Mouse (Mus musculus): ENCODE measurements around the gene Grxcr1. TPM values are rescaled to one million over a fixed set of nuclear protein-coding genes. Genes with fewer than 3 reads are reported as not detected.
A peak's percentile ranks its signal among the peaks of the same experiment; 100 is the strongest.

Grxcr1 gene
- polyA plus RNA-seq, 1 experiment from 2014 or later = not detected

DNA sequence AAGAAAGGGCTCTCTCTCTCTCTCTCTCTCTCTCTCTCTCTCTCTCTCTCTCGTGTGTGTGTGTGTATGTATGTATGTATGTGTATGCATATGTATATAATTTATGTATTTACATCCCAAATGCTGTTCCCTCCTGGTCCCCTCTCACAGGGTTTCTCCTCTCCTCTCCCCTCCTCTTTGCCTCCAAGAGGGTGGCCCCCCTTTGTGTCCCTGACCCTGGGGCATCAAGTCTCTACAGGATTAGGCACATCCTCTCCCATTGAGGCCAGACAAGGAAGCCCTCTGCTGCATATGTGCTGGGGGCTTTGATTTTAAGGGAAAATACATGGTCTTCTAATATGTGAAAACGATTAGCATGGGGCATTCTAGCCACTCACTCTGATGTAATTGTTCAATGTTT is 61.5 kb downstream of the Grxcr1 start:
- no peak for TF ChIP-seq EP300 (optimal IDR thresholded peaks at IDR 0.05)
- no peak for TF ChIP-seq CTCF (IDR thresholded peaks at IDR 0.05; ENCODE audit: low read depth)
- Histone ChIP-seq H3K4me1 (replicated peaks; ENCODE audit: control insufficient read depth, insufficient read depth) (no peaks in the 10 kb centered on the region), H3K4me3 (ENCODE audit: low read depth, low read length) (no peak overlapping the region), H3K27ac (replicated peaks) (no peak overlapping the region), H3K9me3 (ENCODE audit: control insufficient read depth, low read length) (no peaks in the 10 kb centered on the region), H3K4me2 (replicated peaks; ENCODE audit: low read depth) (no peak overlapping the region), H3K36me3 (ENCODE audit: control insufficient read depth, insufficient read depth, low read length) (no peaks in the 10 kb centered on the region), H3K27me3 (ENCODE audit: control insufficient read depth, insufficient read depth, low read length) (no peaks in the 10 kb centered on the region), H3K9ac (ENCODE audit: low read length) (no peak overlapping the region)
- no peak for ATAC-seq (ENCODE audit: low FRiP score, low TSS enrichment)
- 57% methylated on average over 2 of the region's 2 CpGs for WGBS
- no peak for DNase-seq (ENCODE audit: low spot score)

- 78% methylated on average over 5 of the region's 5 CpGs for WGBS
- H3K36me3 ChIP-seq (ENCODE audit: control insufficient read depth, insufficient read depth, low read length) = no peaks in the 10 kb centered on the region
- ATAC-seq (ENCODE audit: low FRiP score, low TSS enrichment) = no peak
These were observed 66.3 kb downstream of the Grxcr1 start for GRCm38 (mm10) chr5:68097665-68098624.

GRCm38 (mm10) chr5:68112430-68113036 is 80.9 kb downstream of the Grxcr1 start:
- no peaks in the 10 kb centered on the region for H3K4me1 ChIP-seq (replicated peaks; ENCODE audit: control insufficient read depth, insufficient read depth)
- H3K4me2 ChIP-seq (replicated peaks; ENCODE audit: low read depth) = no peak overlapping the region
- no peak overlapping the region for H3K27ac ChIP-seq (replicated peaks)
- TF ChIP-seq EP300 (optimal IDR thresholded peaks at IDR 0.05) (no peak), CTCF (IDR thresholded peaks at IDR 0.05; ENCODE audit: low read depth) (peak; percentile 38)
- no peak overlapping the region for H3K9ac ChIP-seq (ENCODE audit: low read length)
- H3K4me3 ChIP-seq (ENCODE audit: low read depth, low read length) = no peak overlapping the region
- no peaks in the 10 kb centered on the region for H3K36me3 ChIP-seq (ENCODE audit: control insufficient read depth, insufficient read depth, low read length)
- ATAC-seq (ENCODE audit: low FRiP score, low TSS enrichment) (no peak), DNase-seq (ENCODE audit: low spot score) (no peak)
- 59% methylated on average over 6 of the region's 6 CpGs for WGBS
- no peaks in the 10 kb centered on the region for H3K9me3 ChIP-seq (ENCODE audit: control insufficient read depth, low read length)
- H3K27me3 ChIP-seq (ENCODE audit: control insufficient read depth, insufficient read depth, low read length) = no peaks in the 10 kb centered on the region

More at GRCm38 (mm10) chr5:68097665-68098624, 66.3 kb downstream of the Grxcr1 start:
- no peak for DNase-seq (ENCODE audit: low spot score)
- TF ChIP-seq CTCF (IDR thresholded peaks at IDR 0.05; ENCODE audit: low read depth) (no peak), EP300 (optimal IDR thresholded peaks at IDR 0.05) (no peak)
- no peaks in the 10 kb centered on the region for H3K4me1 ChIP-seq (replicated peaks; ENCODE audit: control insufficient read depth, insufficient read depth)
- H3K4me3 ChIP-seq (ENCODE audit: low read depth, low read length) = no peak overlapping the region
- H3K27ac ChIP-seq (replicated peaks) = no peak overlapping the region
- H3K9ac ChIP-seq (ENCODE audit: low read length) = no peak overlapping the region
- H3K4me2 ChIP-seq (replicated peaks; ENCODE audit: low read depth) = no peak overlapping the region
- no peaks in the 10 kb centered on the region for H3K9me3 ChIP-seq (ENCODE audit: control insufficient read depth, low read length)
- no peaks in the 10 kb centered on the region for H3K27me3 ChIP-seq (ENCODE audit: control insufficient read depth, insufficient read depth, low read length)

DNA sequence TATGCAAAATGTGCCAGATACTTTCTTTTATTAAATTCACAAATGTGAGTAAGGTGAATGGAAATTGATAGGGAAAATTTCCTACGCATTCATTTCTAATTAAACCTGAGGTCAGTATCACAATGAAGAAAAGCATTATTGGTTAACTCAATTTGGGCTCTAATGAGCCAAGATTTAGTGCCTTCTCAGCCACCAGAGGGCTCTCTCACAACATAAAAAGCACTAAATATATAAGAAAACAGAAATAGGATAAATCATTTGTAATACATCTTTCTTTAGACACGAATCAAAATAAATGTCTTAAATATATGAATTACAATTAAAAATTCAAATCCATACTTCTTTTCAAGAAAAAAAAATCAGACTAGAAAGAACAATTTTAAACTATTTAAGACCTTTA is 89.2 kb downstream of the Grxcr1 start:
- no peak for DNase-seq (ENCODE audit: low spot score)
- Histone ChIP-seq H3K4me2 (replicated peaks; ENCODE audit: low read depth) (no peak overlapping the region), H3K27me3 (ENCODE audit: control insufficient read depth, insufficient read depth, low read length) (no peaks in the 10 kb centered on the region), H3K36me3 (ENCODE audit: control insufficient read depth, insufficient read depth, low read length) (no peaks in the 10 kb centered on the region), H3K4me1 (replicated peaks; ENCODE audit: control insufficient read depth, insufficient read depth) (no peaks in the 10 kb centered on the region), H3K27ac (replicated peaks) (no peak overlapping the region), H3K9me3 (ENCODE audit: control insufficient read depth, low read length) (no peaks in the 10 kb centered on the region), H3K9ac (ENCODE audit: low read length) (no peak overlapping the region), H3K4me3 (ENCODE audit: low read depth, low read length) (no peak overlapping the region)
- no peak for ATAC-seq (ENCODE audit: low FRiP score, low TSS enrichment)
- WGBS = 44% methylated on average over 2 of the region's 2 CpGs
- no peak for TF ChIP-seq EP300 (optimal IDR thresholded peaks at IDR 0.05)
- peak; percentile 60 for TF ChIP-seq CTCF (IDR thresholded peaks at IDR 0.05; ENCODE audit: low read depth)

GRCm38 (mm10) chr5:68122883-68123282 is 91.2 kb downstream of the Grxcr1 start:
- Histone ChIP-seq H3K4me1 (replicated peaks; ENCODE audit: control insufficient read depth, insufficient read depth) (no peaks in the 10 kb centered on the region), H3K9me3 (ENCODE audit: control insufficient read depth, low read length) (no peaks in the 10 kb centered on the region), H3K4me3 (ENCODE audit: low read depth, low read length) (no peak overlapping the region), H3K4me2 (replicated peaks; ENCODE audit: low read depth) (no peak overlapping the region), H3K9ac (ENCODE audit: low read length) (no peak overlapping the region), H3K36me3 (ENCODE audit: control insufficient read depth, insufficient read depth, low read length) (no peaks in the 10 kb centered on the region), H3K27me3 (ENCODE audit: control insufficient read depth, insufficient read depth, low read length) (no peaks in the 10 kb centered on the region), H3K27ac (replicated peaks) (no peak overlapping the region)
- ATAC-seq (ENCODE audit: low FRiP score, low TSS enrichment) = no peak
- TF ChIP-seq CTCF (IDR thresholded peaks at IDR 0.05; ENCODE audit: low read depth) (no peak), EP300 (optimal IDR thresholded peaks at IDR 0.05) (no peak)
- no peak for DNase-seq (ENCODE audit: low spot score)
- 70% methylated on average over 3 of the region's 3 CpGs for WGBS

DNA sequence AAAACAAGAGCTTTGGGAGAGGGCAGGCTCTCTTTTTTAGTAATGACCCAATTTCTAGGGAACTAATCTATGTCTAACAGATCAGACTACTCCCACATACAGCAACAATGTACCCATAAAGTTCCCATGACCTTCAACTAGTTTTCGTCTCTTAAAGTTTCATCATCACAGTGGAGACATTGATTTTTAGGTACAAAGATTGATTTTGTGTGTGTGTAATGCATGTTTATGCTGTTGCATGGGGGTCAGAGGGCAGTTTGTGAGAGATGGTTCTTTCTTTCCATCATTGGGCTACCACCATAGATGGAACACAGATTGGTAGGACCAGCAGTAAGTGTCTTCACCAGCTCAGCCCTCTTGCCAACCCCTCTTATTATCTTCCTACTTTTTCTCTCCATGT is 93.8 kb downstream of the Grxcr1 start:
- H3K27ac ChIP-seq (replicated peaks) = no peak overlapping the region
- H3K27me3 ChIP-seq (ENCODE audit: control insufficient read depth, insufficient read depth, low read length) = no peaks in the 10 kb centered on the region
- WGBS = 87% methylated on average over 1 of the region's 1 CpGs
- ATAC-seq (ENCODE audit: low FRiP score, low TSS enrichment) (no peak), DNase-seq (ENCODE audit: low spot score) (no peak)
- H3K9me3 ChIP-seq (ENCODE audit: control insufficient read depth, low read length) = no peaks in the 10 kb centered on the region
- no peaks in the 10 kb centered on the region for H3K36me3 ChIP-seq (ENCODE audit: control insufficient read depth, insufficient read depth, low read length)
- TF ChIP-seq CTCF (IDR thresholded peaks at IDR 0.05; ENCODE audit: low read depth) (no peak), EP300 (optimal IDR thresholded peaks at IDR 0.05) (no peak)
- H3K4me2 ChIP-seq (replicated peaks; ENCODE audit: low read depth) = no peak overlapping the region
- no peak overlapping the region for H3K4me3 ChIP-seq (ENCODE audit: low read depth, low read length)
- no peak overlapping the region for H3K9ac ChIP-seq (ENCODE audit: low read length)
- no peaks in the 10 kb centered on the region for H3K4me1 ChIP-seq (replicated peaks; ENCODE audit: control insufficient read depth, insufficient read depth)
